Mouse (Mus musculus) urinary bladder, postnatal 14 days (tissue): ENCODE data around the gene Cd200.
"Not testable (repeated sequence)": the region's sequence is repeated elsewhere in the genome, so short reads cannot be mapped to it uniquely, and the experiment has no call there.

ENCODE experiments used
- DNase-seq: peaks from one replicate; pipeline ENCODE4 v3.0.0; 2021; ENCODE audit warnings: low spot score

Cd200 gene

DNA sequence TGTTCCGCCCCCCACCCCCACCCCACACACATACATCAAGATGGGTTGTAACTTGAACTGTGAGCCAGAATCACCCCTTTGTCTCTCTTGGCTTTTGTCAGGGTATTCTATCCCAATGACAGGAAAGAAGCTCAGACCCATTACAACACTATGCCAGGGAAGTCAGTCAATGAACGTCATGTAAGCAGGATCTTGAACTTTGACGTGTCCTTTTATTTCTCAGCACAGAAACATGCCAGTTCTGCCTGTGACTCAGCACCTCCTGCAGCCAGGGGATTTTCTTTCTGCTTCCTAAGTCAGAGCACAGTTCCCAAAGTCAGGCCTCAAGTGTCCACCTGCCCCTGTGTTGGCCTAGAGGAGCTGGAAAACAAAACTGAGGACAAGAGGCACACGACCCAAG is 31.5 kb downstream of the Cd200 start:
- no peak for DNase-seq

DNA sequence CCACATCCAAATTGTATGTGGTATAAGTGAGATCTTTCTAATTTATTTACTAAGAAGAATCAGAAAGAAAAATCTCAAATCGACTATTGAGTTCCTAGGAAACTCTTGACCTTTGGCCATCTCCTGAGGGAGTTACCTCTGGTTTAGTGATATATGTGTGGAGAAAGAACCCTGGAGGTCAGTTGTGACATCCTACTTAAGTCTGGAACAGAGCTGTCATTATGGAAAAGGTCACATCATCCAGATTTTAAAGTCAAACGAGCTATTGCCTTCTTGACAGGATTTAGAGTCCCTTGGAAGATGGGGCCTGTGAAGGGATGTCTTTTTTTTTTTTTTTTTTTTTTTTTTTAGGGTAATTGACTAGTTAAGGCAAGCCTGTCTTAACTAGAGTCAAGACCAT is 32.0 kb downstream of the Cd200 start:
- no peak for DNase-seq

DNA sequence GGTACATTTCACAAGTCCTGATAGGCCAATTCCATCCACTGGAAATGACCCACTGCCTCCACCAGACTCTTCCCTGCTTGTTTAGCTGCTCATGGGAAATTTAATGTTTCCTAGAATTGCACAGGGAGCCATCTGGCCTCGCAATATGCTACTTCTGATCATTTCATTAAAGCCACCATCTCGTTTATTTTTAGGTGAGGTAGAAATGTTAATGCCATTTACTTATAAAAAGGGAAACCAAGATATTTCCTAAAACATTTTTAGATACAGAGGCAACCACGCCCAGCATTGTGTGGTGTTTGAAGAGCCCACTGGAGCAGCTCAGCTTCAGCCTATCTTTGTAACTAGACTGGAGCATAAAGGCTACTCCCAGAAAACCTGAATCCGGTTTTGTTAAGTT is 32.6 kb downstream of the Cd200 start:
- DNase-seq, result no peak

DNA sequence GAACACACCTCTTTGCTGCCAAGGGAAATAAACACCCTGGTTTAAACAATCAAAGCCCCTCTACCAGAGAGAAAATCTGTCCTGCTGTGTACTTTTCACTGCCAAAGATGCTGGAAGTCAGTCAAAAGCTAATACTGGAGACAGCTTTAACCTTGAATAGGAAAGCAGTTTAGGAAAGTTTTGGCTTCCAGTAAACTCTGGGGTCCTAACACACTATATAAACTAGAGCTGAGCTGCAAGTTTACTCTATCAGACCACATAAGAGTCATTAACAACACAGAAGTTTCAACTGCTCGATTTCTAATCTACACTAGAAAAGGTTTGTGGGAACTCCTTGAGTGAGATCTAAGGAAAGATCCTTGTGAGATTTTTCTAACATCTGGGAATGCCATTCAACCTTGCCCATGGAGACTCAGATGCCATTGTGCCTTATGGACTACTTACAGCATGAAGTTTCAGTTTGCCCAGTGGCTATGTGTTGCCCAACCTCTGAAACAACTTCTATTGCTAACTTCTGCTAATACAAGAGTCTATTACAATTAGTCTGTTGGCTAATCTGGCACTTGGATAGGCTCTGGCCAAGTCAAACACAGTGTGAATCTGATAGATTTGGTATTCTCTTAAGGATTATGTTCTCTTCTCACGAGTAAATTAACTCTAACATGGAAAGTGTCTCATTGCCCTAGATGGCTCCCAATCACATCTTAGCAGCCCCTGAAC is 33.2 kb downstream of the Cd200 start:
- no peak for DNase-seq

DNA sequence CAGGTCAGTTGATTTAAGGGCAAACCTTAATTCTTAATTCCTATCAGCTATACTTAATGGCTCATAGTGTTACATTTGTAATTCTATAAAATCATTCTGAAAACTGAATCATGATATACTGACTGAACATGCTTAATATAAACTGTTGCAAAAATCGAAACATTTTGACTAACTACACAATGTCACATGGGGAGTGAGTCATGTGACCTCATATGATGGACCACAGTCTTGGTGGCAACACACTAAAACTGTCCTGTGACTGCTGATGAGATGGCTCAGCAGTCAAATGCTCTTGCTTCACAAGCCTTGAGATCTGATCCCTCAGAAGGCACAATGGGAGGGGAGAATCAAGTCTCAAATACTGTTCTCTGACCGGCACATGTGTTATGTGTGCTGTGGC is 34.8 kb downstream of the Cd200 start:
- DNase-seq, result no peak

DNA sequence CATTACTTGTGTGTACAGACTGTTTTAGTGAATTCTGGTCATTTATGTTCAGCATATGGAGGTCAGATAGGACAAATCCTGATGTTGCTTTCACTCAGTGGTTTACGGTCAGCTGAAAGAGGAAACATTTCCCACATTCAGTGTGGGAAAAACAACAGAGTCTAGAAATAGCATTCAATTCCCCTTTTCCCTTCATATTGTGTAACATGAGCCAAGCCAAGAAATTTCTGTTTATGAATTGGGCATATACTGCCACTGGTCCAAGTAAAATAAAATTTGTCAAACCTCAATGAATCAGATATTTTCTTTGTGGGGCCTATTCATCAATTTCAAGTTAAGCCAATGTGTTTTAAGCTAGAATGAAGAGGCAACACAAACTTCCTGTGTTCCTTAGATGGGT is 37.8 kb downstream of the Cd200 start:
- no peak for DNase-seq

DNA sequence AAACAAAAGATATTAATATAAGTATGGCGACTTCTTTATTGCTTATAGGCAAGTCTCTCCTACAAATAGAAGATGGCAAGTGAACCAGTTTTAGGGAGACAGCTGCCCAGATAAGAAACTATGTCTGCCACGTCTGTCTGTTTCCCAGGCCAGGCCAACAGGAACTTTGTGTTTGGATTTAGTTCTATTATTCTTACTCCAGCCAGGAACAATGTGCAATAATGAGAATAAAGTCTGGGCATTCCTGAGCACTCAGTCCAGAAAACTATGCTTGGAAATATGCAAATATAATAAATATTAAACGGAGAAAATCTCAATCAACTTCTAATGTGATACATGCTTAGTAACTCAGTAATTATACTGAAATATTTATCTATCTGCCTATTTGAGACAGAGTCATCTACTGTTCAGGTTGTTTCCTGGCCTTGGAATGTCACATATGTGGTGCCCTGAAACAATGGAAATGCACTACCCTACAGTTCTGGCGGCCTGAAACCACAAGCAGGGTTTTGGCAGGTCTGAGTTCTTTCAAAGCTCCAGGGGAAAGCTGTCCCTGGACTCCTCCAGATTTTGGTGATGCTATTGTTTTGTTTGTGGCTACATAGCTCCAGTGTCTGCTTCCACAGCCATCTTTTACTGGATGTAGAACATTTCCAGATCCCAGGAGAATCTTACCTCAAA is 39.4 kb downstream of the Cd200 start:
- no peak for DNase-seq

DNA sequence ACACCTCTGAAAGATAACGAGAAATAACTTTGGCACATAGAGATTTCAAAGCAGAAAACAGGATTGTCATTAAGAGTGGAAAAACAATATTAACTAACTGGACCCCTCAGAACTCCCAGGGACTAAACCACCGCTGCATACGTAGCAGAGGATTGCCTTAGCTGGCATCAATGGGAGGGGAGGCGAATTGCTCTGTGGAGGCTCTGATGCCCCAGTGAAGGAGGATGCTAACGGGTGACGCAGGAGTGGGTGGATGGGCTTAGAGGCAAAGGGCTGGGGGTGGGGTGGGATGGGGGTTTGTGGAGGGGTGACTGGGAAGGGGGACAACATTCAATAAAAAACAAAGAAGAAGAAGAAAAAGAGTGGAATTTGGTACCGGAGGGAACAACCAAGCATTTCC is 42.7 kb downstream of the Cd200 start:
- no peak for DNase-seq

DNA sequence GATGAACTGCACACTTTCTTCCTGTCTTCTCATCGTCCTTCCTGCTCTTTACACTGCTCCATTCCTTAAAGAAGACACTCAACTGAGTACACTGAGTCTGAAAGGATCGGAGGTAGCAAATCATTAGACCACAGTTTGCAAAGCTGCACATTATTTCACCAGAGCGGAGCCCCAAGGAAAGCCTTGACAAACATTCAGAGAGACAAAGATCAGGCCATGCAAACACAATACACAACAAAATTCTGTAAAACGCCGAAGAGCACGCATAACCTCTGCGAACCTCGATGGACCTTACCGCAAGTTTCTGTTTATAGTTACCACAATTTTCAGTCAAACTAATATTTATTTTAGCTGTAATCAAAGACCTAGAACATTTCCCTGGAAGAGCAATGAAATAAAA is 43.5 kb downstream of the Cd200 start:
- no peak for DNase-seq

DNA sequence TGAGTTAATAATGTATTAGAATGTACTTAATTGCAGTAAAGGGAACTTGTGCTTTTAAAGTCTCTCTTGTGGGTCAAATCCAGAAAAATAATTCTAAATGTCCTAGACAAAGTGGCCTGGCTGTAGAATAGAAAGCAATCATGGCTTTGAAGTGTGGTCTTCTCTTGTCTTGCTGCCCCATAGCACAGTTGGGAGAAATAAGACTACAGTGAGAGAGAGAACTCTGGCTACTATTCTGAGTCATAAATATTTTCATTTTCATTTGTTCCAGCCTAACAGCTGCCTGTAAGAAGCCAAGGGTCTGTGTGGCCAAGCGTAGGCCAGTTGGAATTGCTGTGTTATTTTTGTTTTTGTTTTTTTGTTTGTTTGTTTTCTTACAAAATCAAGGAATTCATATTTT is 44.2 kb downstream of the Cd200 start:
- no peak for DNase-seq

DNA sequence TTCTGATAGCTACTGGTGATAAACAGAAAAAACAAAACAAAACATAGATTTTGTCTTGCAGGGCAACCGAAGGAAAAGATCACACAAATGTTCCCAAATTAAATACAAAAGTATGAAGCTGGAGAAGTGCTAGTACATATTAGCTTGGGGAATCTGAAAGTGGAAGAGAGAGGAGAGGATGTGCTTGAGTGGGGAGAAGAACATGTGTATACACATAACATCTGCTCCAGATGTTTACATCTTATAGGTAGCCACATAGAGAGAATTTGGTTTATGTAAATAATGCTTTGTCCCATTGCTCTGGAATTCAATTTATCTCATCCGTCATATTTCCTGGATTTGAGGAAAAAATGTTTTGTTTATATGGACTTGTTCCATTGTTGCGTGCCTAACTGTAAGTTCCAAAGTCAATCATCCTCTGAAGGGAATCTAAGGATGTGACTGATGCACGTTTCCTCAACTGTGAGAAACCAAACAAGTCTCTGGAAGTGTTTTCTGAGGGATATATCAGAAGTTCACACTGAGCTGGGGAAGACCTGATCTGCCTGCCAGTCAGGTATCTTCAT is 45.3 kb downstream of the Cd200 start:
- no peak for DNase-seq

DNA sequence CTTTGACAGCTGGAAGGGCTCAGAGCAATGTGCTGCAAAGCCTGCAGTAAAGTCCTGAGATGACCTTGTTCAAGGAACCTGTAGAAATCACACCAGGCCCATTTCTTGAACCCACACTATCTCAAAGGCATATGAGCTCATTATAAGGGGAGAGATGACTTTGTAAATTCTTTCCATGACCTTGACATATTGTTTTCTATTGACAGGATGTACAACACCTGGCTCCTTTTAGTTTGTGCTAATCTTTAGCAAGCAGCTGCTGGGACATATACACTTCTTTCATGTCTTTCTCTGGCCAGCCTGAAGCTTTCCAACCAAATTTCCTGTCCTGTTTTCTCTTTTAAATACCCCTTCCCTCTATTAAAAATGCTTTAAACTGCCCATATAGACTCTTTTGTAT is 47.4 kb downstream of the Cd200 start:
- DNase-seq, result no peak

DNA sequence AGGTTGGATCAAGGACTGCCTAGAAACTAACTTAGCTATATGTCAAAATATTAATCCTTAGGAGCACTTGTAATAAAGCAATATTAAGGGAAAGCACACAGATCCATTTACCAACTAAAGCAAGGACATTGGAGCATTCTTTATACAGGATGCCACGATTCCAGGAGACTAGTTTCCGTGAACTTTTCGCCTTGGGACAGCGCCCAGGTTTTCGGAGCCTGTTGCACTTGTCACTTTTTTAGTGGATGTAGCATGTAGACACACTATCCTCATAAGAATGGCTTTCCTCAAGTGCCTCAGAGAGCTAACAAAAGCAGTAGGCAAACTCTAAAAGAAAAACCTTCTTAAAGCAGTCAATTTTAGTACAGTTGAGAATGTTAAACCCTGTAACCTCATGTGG is 50.4 kb downstream of the Cd200 start:
- not testable (repeated sequence) for DNase-seq

DNA sequence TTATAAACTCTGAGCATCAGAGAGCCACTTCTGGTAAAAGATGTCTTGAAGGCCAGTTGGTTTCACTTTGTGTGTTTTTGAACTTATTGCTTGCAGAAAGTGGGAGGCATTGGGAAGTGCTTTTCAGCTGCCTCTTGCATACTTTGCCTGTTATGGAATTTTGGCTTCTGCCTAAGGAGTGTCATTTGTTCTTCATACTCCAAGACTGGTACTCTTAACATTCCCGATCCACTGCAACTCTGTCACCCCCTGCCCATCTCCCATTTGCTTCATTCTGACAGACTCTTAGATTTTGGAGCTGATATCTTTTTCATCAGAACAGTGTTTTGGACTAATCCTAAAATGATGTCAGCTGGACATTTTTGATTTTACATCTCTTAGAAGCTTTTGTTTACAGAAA is 51.7 kb downstream of the Cd200 start:
- no peak for DNase-seq

DNA sequence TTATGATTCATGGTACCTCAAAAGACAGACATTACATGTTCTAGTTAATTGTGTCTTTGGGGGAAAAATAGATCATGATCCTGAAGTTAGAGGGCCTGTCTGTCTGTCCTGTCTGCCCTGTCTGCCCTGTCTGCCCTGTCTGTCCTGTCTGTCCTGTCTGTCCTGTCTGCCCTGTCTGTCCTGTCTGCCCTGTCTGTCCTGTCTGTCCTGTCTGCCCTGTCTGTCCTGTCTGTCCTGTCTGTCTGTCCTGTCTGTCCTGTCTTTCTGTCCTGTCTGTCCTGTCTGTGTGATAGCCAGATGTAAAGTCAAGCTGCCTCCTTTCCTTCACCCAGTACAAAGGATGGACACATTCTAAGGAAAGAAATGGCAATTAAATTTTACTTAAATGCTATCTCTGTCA is 56.0 kb downstream of the Cd200 start:
- DNase-seq, result no peak

DNA sequence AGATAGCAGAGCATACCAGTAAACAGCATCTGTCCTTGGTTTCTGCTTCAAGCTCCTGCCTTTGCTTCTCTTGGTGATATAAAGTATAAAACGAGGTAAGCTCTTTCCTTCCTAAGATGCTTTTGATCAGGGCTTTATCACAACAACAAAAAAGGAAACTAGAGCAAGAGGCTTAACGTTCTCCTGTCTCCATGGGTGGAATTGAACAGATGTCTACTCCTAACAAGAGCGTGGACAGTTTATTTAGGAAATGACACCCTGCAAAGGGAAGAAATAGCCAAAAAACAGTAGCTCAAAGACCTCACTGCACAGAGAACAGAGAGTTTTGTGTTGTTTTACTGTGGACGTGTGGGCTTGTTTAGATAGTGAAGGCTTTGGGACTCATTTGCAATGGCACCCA is 58.1 kb downstream of the Cd200 start:
- DNase-seq, result no peak

DNA sequence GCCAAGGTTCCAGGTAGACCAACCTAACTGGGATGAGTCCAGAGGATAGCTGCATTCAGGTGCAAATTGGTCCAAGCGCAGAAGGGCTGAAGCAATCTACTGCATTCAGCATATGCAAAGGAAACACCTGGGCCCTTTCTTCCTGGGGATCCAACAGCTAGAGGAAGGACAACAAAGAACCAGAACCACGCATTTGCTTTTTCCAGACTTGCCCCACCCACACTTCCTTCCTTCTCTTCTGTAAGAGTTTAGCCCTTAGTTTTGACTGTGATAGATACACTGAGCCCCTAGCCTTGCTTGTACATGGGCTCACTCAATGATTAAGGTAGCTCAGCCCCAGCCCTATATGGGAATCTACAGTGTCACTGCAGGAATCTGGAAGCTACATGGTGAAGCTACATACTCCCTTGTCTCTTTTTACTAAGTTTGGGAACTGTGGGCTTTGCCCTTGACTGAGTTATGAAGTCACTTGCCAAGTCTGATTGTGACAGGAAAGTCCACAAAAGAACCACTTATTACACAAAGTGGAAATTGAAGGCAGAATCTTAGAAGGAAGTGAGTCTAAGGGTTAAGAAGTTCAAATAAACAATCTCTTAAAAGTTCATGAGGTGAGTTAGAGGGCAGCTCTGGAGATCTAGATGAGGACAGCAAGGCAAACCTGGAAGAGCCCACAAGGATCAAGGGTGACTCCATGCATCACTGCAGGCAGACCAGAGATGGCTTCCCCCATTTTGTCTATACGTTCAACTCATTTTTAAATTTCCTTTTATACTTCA is 59.1 kb downstream of the Cd200 start:
- no peak for DNase-seq

DNA sequence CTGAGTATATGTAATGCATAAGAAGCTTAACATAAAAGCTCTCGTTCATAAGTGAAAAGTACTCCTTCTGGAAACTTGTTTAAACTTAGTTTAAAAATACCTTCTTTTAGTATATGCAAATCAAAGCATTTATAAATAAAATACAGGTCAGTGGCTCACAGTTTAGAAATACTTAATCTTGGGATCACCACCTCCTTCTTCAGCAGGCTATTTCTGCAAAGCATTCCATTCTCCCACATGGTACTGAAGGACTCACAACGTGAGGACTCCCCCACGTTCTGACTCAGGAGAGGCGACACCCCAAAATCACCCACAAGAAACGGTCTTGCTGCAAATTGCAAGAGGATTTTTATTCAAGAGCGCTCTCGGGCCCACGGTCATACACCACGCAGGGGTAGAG is 60.6 kb downstream of the Cd200 start:
- not testable (repeated sequence) for DNase-seq

DNA sequence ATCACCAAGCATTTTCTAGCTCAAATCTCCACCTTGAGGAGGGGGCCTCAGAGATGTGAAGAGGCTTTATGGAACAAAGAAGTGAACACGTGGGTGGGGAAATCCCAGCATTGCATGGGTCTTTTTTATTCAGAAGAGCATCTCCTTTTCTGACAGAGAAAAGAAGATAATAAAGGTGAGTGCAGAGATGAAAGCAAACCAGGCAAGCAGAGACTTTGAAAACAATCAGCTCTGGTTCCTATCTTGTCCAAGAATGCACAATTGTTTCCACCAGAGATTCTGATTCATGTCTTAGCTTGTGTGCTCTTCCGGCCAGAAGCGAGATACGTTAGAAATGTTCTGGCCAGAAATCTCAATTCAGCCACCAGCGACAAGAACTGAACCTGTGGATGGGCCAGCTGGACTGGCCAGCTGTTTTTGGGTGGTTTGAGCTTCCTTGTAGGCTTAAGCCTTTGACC is 61.9 kb downstream of the Cd200 start:
- DNase-seq, result no peak

DNA sequence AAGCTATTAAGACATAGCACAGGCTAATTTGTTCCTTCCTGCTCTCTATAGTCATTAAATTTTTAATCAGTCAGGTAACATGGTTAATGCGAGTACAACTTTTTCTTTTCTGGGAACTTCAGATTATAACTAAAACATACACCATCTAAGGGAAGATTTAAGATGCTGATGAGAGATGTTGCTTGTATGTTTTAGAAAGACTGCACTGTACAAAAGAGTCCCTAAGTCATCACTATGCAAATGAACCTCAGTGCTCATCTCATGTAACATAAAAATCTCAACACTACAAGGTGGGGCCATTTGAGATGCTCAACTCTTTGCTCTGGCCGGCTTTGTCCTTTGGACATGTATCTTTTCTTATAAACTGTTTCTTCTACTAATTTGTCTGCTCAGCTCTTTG is 62.5 kb downstream of the Cd200 start:
- DNase-seq, result no peak

DNA sequence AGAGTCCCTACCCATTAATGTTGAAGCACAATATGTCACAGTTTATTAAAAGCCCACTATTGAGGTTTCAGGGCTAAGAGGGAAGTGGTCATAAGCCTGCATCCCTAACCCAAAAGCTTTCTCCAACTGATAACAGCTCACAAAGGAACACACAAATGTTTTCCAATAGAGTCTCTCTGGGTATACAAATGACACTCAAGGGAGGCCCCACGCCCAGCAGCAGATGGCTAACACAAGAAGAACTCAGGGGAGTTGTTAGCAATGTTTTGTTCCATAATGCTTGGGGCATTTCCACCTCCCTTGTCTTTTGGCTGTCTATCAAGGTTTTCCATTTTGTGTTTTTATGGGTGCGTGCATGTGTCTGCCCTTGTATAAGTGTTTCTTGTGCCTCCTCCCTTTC is 64.0 kb downstream of the Cd200 start:
- no peak for DNase-seq

DNA sequence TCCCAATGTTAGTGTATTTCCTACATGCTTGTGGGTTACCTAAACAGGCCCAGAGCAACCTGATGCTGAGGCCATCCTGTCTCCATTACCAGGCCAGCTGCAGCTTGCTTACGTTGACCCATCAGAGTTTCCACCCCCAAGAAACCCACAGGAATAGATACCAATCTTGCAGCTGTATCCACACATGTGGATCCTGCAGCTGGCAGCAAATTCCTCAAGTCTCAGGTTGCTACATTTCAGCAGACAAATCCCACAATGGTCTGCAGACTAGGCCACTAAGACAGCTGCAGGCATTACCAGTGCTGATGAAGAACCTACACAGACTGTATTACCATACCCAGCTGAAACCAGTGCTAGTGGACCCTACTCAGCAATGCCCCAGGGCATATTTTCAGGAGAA is 72.4 kb downstream of the Cd200 start:
- no peak for DNase-seq

DNA sequence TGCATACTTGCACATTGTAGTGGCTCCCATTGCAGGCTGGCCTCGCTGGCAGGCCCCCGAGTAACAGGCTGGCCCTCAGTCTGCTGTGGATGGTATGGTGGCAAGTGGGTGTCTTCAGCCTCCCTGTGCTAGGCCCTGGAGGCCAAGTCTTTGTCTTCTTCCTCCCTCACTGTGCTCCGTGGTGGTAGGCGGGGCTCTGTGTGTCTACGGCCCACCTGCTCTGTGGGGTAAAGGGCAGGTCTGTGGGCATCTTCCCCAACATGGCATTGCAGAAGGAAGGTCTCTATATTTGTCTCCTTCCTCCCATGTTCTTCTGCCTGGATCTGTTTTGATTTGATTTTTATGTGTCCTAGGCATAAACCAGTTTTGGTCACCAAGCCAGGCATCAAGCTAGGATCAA is 74.0 kb downstream of the Cd200 start:
- no peak for DNase-seq
